In genomic region chr2:101695584-101695983, GRCm38 (mm10) we compare ENCODE assay signal across 25 mouse cellular contexts. TPM values are rescaled to one million over a fixed set of nuclear protein-coding genes. Genes with fewer than 3 reads are reported as not detected.
DNase-seq lines count a peak whose midpoint lies in the region; ATAC-seq and TF ChIP-seq lines count a peak whose summit lies in the region.
"Had no signal": no experiment of that assay in that cellular context is flagged by ENCODE, and none has a peak within 500 bp of the region (broad histone marks: within the 10 kb centered on the region; RNA-seq: fewer than 3 reads in every experiment).

No protein-coding gene starts in this region.

- no peak overlapping the region for H3K4me3 ChIP-seq in liver, embryonic 11.5 days (ENCODE audit: low read depth, low read length)
- no peak overlapping the region for H3K4me3 ChIP-seq in liver, embryonic 13.5 days (replicated peaks)
- H3K4me3 ChIP-seq in liver, embryonic 15.5 days (replicated peaks) = no peak overlapping the region
- H3K4me3 ChIP-seq in liver, postnatal 0 days (ENCODE audit: low read depth, low read length) = no peak overlapping the region
- H3K4me3 ChIP-seq: embryonic facial prominence, embryonic 13.5 days; embryonic facial prominence, embryonic 15.5 days; erythroblast, embryonic 14.5 days; forebrain, embryonic 10.5 days; forebrain, embryonic 12.5 days had no signal

- H3K27me3 ChIP-seq in liver, embryonic 11.5 days (replicated peaks; ENCODE audit: control insufficient read depth, insufficient read depth, low read length) = no peaks in the 10 kb centered on the region
- H3K27me3 ChIP-seq in liver, embryonic 13.5 days = no peaks in the 10 kb centered on the region
- H3K27me3 ChIP-seq in liver, embryonic 15.5 days = no peaks in the 10 kb centered on the region
- no peaks in the 10 kb centered on the region for H3K27me3 ChIP-seq in liver, postnatal 0 days (ENCODE audit: insufficient read depth, low read length)
- H3K27me3 ChIP-seq: embryonic facial prominence, embryonic 13.5 days; embryonic facial prominence, embryonic 15.5 days; forebrain, embryonic 12.5 days had no signal

- WGBS in liver, embryonic 11.5 days = 83% methylated on average over 7 of the region's 7 CpGs
- 77% methylated on average over 7 of the region's 7 CpGs for WGBS in liver, embryonic 13.5 days (ENCODE audit: insufficient replicate concordance)
- WGBS in liver, embryonic 15.5 days (ENCODE audit: insufficient replicate concordance) = 74% methylated on average over 7 of the region's 7 CpGs
- WGBS in liver, postnatal 0 days (ENCODE audit: insufficient replicate concordance) = 59% methylated on average over 7 of the region's 7 CpGs

- H3K9me3 ChIP-seq in liver, embryonic 11.5 days (ENCODE audit: control insufficient read depth, low read length) = no peaks in the 10 kb centered on the region
- H3K9me3 ChIP-seq in liver, embryonic 13.5 days (replicated peaks) = no peaks in the 10 kb centered on the region
- H3K9me3 ChIP-seq in liver, embryonic 15.5 days (replicated peaks) = no peaks in the 10 kb centered on the region
- H3K9me3 ChIP-seq in liver, postnatal 0 days (ENCODE audit: low read length) = no peaks in the 10 kb centered on the region
- H3K9me3 ChIP-seq: embryonic facial prominence, embryonic 13.5 days; embryonic facial prominence, embryonic 15.5 days; forebrain, embryonic 10.5 days; forebrain, embryonic 12.5 days had no signal

- H3K4me1 ChIP-seq in liver, embryonic 11.5 days (replicated peaks; ENCODE audit: control insufficient read depth, insufficient read depth, low read length) = no peaks in the 10 kb centered on the region
- H3K4me1 ChIP-seq in liver, embryonic 13.5 days (replicated peaks) = peaks cover 6% of the 10 kb centered on the region
- H3K4me1 ChIP-seq in liver, embryonic 15.5 days (replicated peaks) = 0 out of 2 replicates have a peak, but pooled peaks cover 5% of the 10 kb centered on the region
- peaks cover 12% of the 10 kb centered on the region for H3K4me1 ChIP-seq in liver, postnatal 0 days (ENCODE audit: insufficient read depth)
- H3K4me1 ChIP-seq: forebrain, embryonic 10.5 days; forebrain, embryonic 12.5 days had no signal

- H3K9ac ChIP-seq in liver, embryonic 11.5 days (ENCODE audit: low read depth, low read length) = no peak overlapping the region
- no peak overlapping the region for H3K9ac ChIP-seq in liver, embryonic 13.5 days
- H3K9ac ChIP-seq in liver, embryonic 15.5 days = no peak overlapping the region
- no peak overlapping the region for H3K9ac ChIP-seq in liver, postnatal 0 days (replicated peaks)
- H3K9ac ChIP-seq: embryonic facial prominence, embryonic 13.5 days; embryonic facial prominence, embryonic 15.5 days; forebrain, embryonic 12.5 days had no signal

- DNase-seq in liver = peak; percentile 20
- DNase-seq in liver, embryonic 11.5 days (ENCODE audit: low spot score) = no peak
- DNase-seq in liver, embryonic 13.5 days = no peak
- DNase-seq in liver, postnatal 0 days = peak; percentile 45
- DNase-seq in lung, postnatal 36 days = no peak
- DNase-seq in right cerebral cortex, postnatal 36 days (ENCODE audit: low spot score in 2 of 2) = no peak
- no peak for DNase-seq in urinary bladder, postnatal 36 days (ENCODE audit: low spot score in 2 of 2)
- DNase-seq: adrenal gland, adult 2 months; adrenal gland, postnatal 10 days; adrenal gland, postnatal 25 days; cerebellum, adult 11 months; cerebellum, adult 18-20 months; cerebellum, adult 8-10 months; cerebellum, adult 9-11 months; cerebellum, postnatal 14 days; cerebellum, postnatal 36 days; embryo, embryonic 11 days had no signal

- no peak for ATAC-seq in liver, embryonic 11.5 days (replicated peaks; ENCODE audit: low FRiP score)
- peak; percentile 67 for ATAC-seq in liver, embryonic 13.5 days (ENCODE audit: low read depth)
- ATAC-seq in liver, embryonic 15.5 days (ENCODE audit: insufficient read depth) = peak; percentile 69
- ATAC-seq in liver, postnatal 0 days = peak; percentile 94
- ATAC-seq: forebrain, embryonic 14.5 days had no signal

- peaks cover 15% of the 10 kb centered on the region for H3K36me3 ChIP-seq in liver, embryonic 11.5 days (ENCODE audit: control insufficient read depth, insufficient read depth, low read length)
- peaks cover 57% of the 10 kb centered on the region for H3K36me3 ChIP-seq in liver, embryonic 13.5 days
- peaks cover 47% of the 10 kb centered on the region for H3K36me3 ChIP-seq in liver, embryonic 15.5 days (replicated peaks)
- peaks cover 41% of the 10 kb centered on the region for H3K36me3 ChIP-seq in liver, postnatal 0 days (replicated peaks; ENCODE audit: insufficient read depth, low read length)

- TF ChIP-seq EP300 in liver, postnatal 0 days (IDR thresholded peaks at IDR 0.05; ENCODE audit: low read depth) = no peak

- no peak overlapping the region for H3K27ac ChIP-seq in liver, embryonic 11.5 days (ENCODE audit: low read depth, low read length)
- no peak overlapping the region for H3K27ac ChIP-seq in liver, embryonic 13.5 days
- no peak overlapping the region for H3K27ac ChIP-seq in liver, embryonic 15.5 days (replicated peaks)
- peak overlapping the region; percentile 49; the same call in 1 of the 2 replicates for H3K27ac ChIP-seq in liver, postnatal 0 days (ENCODE audit: low read depth)
- H3K27ac ChIP-seq: embryonic facial prominence, embryonic 13.5 days; embryonic facial prominence, embryonic 15.5 days; forebrain, embryonic 10.5 days; forebrain, embryonic 12.5 days had no signal

- no peak for TF ChIP-seq CTCF in liver, postnatal 0 days (IDR thresholded peaks at IDR 0.05; ENCODE audit: low read depth)

- no peak overlapping the region for H3K4me2 ChIP-seq in liver, embryonic 11.5 days
- H3K4me2 ChIP-seq in liver, embryonic 13.5 days = no peak overlapping the region
- H3K4me2 ChIP-seq in liver, embryonic 15.5 days = no peak overlapping the region
- no peak overlapping the region for H3K4me2 ChIP-seq in liver, postnatal 0 days (ENCODE audit: low read depth, low read length)
- H3K4me2 ChIP-seq: embryonic facial prominence, embryonic 13.5 days; embryonic facial prominence, embryonic 15.5 days; forebrain, embryonic 12.5 days had no signal

RNA-seq across cellular contexts. Expression of gene Traf6, which starts 17.4 kb away (rescaled TPM):
- polyA plus RNA-seq in liver, embryonic 11.5 days (2014; fragmentation: Nextera tagmentation; extraction: Ambion mirVana) = 12.1 and 15.2 TPM in 2 replicates
- polyA plus RNA-seq in liver, embryonic 13.5 days (2015; fragmentation: Nextera tagmentation; extraction: Ambion mirVana) = 3.2 and 4.6 TPM in 2 replicates
- polyA plus RNA-seq in liver, embryonic 15.5 days (2015; fragmentation: Nextera tagmentation; extraction: Ambion mirVana) = 3.2 and 3.4 TPM in 2 replicates
- polyA plus RNA-seq in liver, postnatal 0 days (2015; fragmentation: Nextera tagmentation; extraction: Ambion mirVana) = 2.7 and 2.8 TPM in 2 replicates

RNA-seq across cellular contexts. Expression of gene B230118H07Rik, which starts 46.3 kb away (rescaled TPM):
- 33.1 and 38.1 TPM in 2 replicates for polyA plus RNA-seq in liver, embryonic 11.5 days (2014; fragmentation: Nextera tagmentation; extraction: Ambion mirVana)
- polyA plus RNA-seq in liver, embryonic 13.5 days (2015; fragmentation: Nextera tagmentation; extraction: Ambion mirVana) = 20.2 and 21.4 TPM in 2 replicates
- polyA plus RNA-seq in liver, embryonic 15.5 days (2015; fragmentation: Nextera tagmentation; extraction: Ambion mirVana) = 12.2 and 14.9 TPM in 2 replicates
- 15.1 and 18.5 TPM in 2 replicates for polyA plus RNA-seq in liver, postnatal 0 days (2015; fragmentation: Nextera tagmentation; extraction: Ambion mirVana)

RNA-seq across cellular contexts. Expression of gene Rag1, which starts 46.3 kb away (rescaled TPM):
- polyA plus RNA-seq in liver, embryonic 11.5 days (2014; fragmentation: Nextera tagmentation; extraction: Ambion mirVana) = 0.09 and 0.12 TPM in 2 replicates
- polyA plus RNA-seq in liver, embryonic 13.5 days (2015; fragmentation: Nextera tagmentation; extraction: Ambion mirVana) = 0.06 and 0.12 TPM in 2 replicates
- 0.28 and 0.44 TPM in 2 replicates for polyA plus RNA-seq in liver, embryonic 15.5 days (2015; fragmentation: Nextera tagmentation; extraction: Ambion mirVana)
- 0.95 and 1.1 TPM in 2 replicates for polyA plus RNA-seq in liver, postnatal 0 days (2015; fragmentation: Nextera tagmentation; extraction: Ambion mirVana)
- polyA plus RNA-seq: adrenal gland, adult 2 months; C2C12; erythroblast, embryonic 14.5 days; forebrain, embryonic 10.5 days had no signal

Comparison
In these comparisons a context has a peak if more than half of its experiments do, and no peak if none do; other contexts are left out.
1. DNase-seq: peak in liver (single experiment) and liver, postnatal 0 days (single experiment); none in liver, embryonic 11.5 days (single experiment), liver, embryonic 13.5 days (single experiment), lung, postnatal 36 days (single experiment), right cerebral cortex, postnatal 36 days (0 of 2) and urinary bladder, postnatal 36 days (0 of 2).